Mouse (Mus musculus): ENCODE measurements at regions not wholly inside any gene's neighbourhood (a gene's known extent, or its start where the extent isn't known, plus 50 kb on each side); places are given as distances from the start of the nearest gene placed in this dataset.
"Not testable (repeated sequence)": the region's sequence is repeated elsewhere in the genome, so short reads cannot be mapped to it uniquely, and the experiment has no call there.

DNA sequence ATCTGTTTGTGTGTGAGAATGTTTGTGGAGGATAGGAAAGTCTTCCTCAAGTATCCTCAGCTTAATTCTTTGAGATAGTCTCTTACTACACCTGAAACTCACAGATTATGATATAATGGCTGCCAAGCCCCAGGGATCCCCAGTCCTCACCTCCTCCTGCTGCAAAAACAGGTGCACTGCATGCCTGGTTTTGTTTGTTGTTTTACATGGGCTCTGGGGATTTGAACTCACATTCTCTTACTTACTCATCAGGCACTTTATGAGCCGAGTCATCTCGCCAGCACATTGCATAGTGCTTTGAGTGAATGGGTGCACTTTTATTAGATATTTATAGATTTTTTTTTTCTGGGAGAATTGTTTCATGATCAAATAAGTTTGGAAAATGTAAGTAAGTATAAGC lies 56.3 kb downstream of the Mterf1b start:
- Histone ChIP-seq H3K27ac (ENCODE audit: low read length) (no peak overlapping the region), H3K4me2 (ENCODE audit: low read depth, low read length) (no peak overlapping the region), H3K9ac (ENCODE audit: low read length) (no peak overlapping the region), H3K9me3 (replicated peaks; ENCODE audit: control insufficient read depth, low read length) (no peaks in the 10 kb centered on the region), H3K36me3 (ENCODE audit: control insufficient read depth, insufficient read depth, low read length) (no peaks in the 10 kb centered on the region), H3K4me1 (ENCODE audit: control insufficient read depth, insufficient read depth, low read length) (no peaks in the 10 kb centered on the region), H3K4me3 (replicated peaks; ENCODE audit: low read length) (no peak overlapping the region), H3K27me3 (ENCODE audit: control insufficient read depth, insufficient read depth, low read length) (no peaks in the 10 kb centered on the region)
- WGBS: 81% methylated on average over 2 of the region's 2 CpGs
- ATAC-seq (ENCODE audit: insufficient read depth, low FRiP score): no peak

DNA sequence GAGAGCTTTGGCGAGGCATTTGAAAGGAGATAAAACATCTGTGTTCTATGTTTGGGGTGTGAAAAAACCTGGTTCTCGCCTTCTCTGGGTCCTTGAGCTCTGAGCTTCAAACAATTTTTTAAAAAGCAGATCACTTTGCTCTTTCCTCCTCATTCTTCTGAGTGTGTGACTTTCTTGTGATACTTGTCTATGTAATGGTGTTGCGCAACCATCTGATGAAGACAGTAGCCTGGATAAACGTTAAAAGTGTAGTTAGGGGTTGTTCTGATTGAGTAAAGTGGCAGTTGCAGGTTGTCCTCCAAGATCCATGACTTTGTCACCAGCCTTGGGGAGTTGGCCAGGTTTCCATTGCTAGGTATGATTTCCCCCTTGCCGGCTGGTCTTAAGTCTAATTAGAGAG lies 62.1 kb downstream of the Mterf1b start:
- not testable (repeated sequence) for H3K27me3 ChIP-seq (ENCODE audit: control insufficient read depth, insufficient read depth, low read length); H3K36me3 ChIP-seq (ENCODE audit: control insufficient read depth, insufficient read depth, low read length); H3K4me3 ChIP-seq (replicated peaks; ENCODE audit: low read length); H3K9me3 ChIP-seq (replicated peaks; ENCODE audit: control insufficient read depth, low read length); H3K9ac ChIP-seq (ENCODE audit: low read length); H3K27ac ChIP-seq (ENCODE audit: low read length); H3K4me1 ChIP-seq (ENCODE audit: control insufficient read depth, insufficient read depth, low read length); ATAC-seq (ENCODE audit: insufficient read depth, low FRiP score); H3K4me2 ChIP-seq (ENCODE audit: low read depth, low read length)
- 81% methylated on average over 5 of the region's 5 CpGs for WGBS

DNA sequence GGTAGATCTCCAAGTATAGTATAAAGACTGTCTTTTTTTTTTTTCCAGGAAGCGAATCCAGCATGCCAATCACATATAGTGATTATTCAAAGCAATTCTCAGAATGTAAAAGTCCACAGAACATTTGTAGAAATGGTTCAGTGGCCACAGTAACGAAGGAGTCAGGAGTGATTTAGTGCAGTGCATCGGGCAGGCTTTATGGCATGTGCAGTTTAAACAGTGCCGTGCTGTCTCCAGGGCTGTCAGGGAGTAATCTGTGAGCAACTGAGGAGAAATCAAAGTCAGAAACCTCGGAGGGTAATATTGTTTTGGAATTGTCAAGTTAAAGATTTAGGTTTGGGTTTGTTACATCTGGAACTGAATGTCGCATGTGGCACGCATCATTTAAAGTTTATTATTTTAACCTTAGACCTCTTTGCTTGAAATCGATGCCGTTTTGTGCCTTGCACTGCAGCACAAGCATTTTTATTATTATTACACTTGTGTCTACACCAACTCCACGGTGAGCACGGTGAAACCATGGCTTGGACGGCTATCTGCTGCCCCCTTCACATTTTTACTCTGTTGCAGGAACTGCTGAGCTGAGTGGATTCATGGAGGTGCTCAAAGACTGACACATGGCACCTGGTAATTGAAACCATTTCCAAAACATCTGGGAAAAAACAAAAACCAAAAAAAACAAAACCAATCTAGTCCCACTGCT lies 65.0 kb downstream of the Mterf1b start:
- ATAC-seq (ENCODE audit: insufficient read depth, low FRiP score): no peak
- no peak overlapping the region for H3K27ac ChIP-seq (ENCODE audit: low read length)
- no peak overlapping the region for H3K9ac ChIP-seq (ENCODE audit: low read length)
- H3K4me3 ChIP-seq (replicated peaks; ENCODE audit: low read length): no peak overlapping the region
- no peak overlapping the region for H3K4me2 ChIP-seq (ENCODE audit: low read depth, low read length)
- no peaks in the 10 kb centered on the region for H3K36me3 ChIP-seq (ENCODE audit: control insufficient read depth, insufficient read depth, low read length)
- no peaks in the 10 kb centered on the region for H3K9me3 ChIP-seq (replicated peaks; ENCODE audit: control insufficient read depth, low read length)
- H3K27me3 ChIP-seq (ENCODE audit: control insufficient read depth, insufficient read depth, low read length): no peaks in the 10 kb centered on the region
- peaks cover 2% of the 10 kb centered on the region; the same call in 1 of the 2 replicates for H3K4me1 ChIP-seq (ENCODE audit: control insufficient read depth, insufficient read depth, low read length)
- 35% methylated on average over 12 of the region's 12 CpGs for WGBS

DNA sequence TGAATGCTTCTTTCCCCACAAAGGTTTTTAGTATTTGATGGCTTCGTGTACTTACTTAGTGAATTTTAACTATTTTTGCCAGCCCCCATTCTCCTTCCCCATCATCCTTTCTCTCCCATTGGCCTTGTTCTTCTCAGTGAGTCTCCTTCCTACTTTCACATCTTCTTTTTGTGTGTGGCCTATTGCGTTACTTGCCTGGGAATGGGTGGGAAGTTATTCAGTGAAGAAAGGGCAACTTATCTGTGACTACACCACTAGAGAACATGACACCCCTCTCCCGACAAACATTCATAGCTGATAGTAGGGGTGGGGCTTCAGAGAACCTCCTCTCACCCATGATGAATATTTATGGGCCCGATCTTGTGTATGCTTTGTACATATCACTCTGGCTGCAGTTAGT lies 67.1 kb downstream of the Mterf1b start:
- no peak for ATAC-seq (ENCODE audit: insufficient read depth, low FRiP score)
- Histone ChIP-seq H3K9me3 (replicated peaks; ENCODE audit: control insufficient read depth, low read length) (no peaks in the 10 kb centered on the region), H3K36me3 (ENCODE audit: control insufficient read depth, insufficient read depth, low read length) (no peaks in the 10 kb centered on the region), H3K27me3 (ENCODE audit: control insufficient read depth, insufficient read depth, low read length) (no peaks in the 10 kb centered on the region), H3K9ac (ENCODE audit: low read length) (no peak overlapping the region), H3K27ac (ENCODE audit: low read length) (no peak overlapping the region), H3K4me2 (ENCODE audit: low read depth, low read length) (no peak overlapping the region), H3K4me1 (ENCODE audit: control insufficient read depth, insufficient read depth, low read length) (peaks cover 2% of the 10 kb centered on the region; the same call in 1 of the 2 replicates), H3K4me3 (replicated peaks; ENCODE audit: low read length) (no peak overlapping the region)
- WGBS: 83% methylated on average over 4 of the region's 4 CpGs

DNA sequence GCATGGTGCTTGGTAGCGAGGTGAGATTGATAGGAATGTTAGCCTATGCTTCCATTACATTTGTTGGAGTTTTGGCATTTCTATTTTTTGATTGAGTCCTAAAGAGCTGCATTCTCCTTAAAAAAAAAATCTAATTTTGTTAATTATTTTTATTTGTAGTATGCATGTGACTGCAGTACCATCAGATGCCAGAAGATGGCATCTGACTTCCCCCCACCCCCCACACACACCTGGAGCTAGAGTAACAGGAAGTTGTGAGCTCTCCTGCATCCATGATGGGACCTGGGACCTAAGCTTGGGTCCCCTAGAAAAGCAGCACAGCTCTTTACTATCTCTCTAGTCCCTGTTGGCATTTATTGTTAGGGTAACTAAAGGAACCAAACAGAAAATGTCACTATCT lies 70.5 kb downstream of the Mterf1b start:
- 92% methylated on average over 1 of the region's 1 CpGs for WGBS
- H3K4me3 ChIP-seq (replicated peaks; ENCODE audit: low read length): no peak overlapping the region
- H3K4me2 ChIP-seq (ENCODE audit: low read depth, low read length): no peak overlapping the region
- ATAC-seq (ENCODE audit: insufficient read depth, low FRiP score): no peak
- peaks cover 2% of the 10 kb centered on the region; the same call in 1 of the 2 replicates for H3K4me1 ChIP-seq (ENCODE audit: control insufficient read depth, insufficient read depth, low read length)
- no peak overlapping the region for H3K27ac ChIP-seq (ENCODE audit: low read length)
- H3K9ac ChIP-seq (ENCODE audit: low read length): no peak overlapping the region
- no peaks in the 10 kb centered on the region for H3K27me3 ChIP-seq (ENCODE audit: control insufficient read depth, insufficient read depth, low read length)
- H3K36me3 ChIP-seq (ENCODE audit: control insufficient read depth, insufficient read depth, low read length): no peaks in the 10 kb centered on the region
- H3K9me3 ChIP-seq (replicated peaks; ENCODE audit: control insufficient read depth, low read length): no peaks in the 10 kb centered on the region

DNA sequence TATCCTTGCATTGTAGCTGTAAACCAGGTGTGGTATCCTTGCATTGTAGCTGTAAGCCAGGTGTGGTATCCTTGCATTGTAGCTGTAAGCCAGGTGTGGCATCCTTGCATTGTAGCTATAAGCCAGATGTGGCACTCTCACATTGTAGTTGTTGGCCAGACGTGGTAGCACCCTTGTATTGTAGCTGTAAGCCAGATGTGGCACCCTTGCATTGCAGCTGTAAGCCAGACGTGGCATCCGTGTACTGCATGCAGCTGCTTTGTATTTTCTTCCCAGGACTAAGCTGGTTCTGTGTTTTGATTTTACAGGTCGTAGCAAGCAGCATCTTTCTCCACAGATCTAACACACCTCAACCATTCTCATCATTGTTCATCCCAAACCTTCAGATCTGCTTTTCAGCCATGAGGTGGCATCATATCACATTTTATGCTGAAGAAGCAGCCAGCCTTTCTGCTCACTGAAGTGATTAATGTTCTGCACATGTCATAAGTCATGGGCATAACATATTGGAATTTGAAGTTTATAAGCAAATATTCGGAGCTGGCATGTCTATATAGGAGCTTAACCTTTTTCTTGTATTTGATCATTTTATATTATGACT lies 71.5 kb downstream of the Mterf1b start:
- Histone ChIP-seq H3K4me3 (replicated peaks; ENCODE audit: low read length) (no peak overlapping the region), H3K4me1 (ENCODE audit: control insufficient read depth, insufficient read depth, low read length) (peaks cover 2% of the 10 kb centered on the region; the same call in 1 of the 2 replicates), H3K36me3 (ENCODE audit: control insufficient read depth, insufficient read depth, low read length) (no peaks in the 10 kb centered on the region), H3K4me2 (ENCODE audit: low read depth, low read length) (no peak overlapping the region), H3K27ac (ENCODE audit: low read length) (no peak overlapping the region), H3K9ac (ENCODE audit: low read length) (no peak overlapping the region), H3K27me3 (ENCODE audit: control insufficient read depth, insufficient read depth, low read length) (no peaks in the 10 kb centered on the region), H3K9me3 (replicated peaks; ENCODE audit: control insufficient read depth, low read length) (no peaks in the 10 kb centered on the region)
- ATAC-seq (ENCODE audit: insufficient read depth, low FRiP score): no peak
- 62% methylated on average over 5 of the region's 5 CpGs for WGBS

DNA sequence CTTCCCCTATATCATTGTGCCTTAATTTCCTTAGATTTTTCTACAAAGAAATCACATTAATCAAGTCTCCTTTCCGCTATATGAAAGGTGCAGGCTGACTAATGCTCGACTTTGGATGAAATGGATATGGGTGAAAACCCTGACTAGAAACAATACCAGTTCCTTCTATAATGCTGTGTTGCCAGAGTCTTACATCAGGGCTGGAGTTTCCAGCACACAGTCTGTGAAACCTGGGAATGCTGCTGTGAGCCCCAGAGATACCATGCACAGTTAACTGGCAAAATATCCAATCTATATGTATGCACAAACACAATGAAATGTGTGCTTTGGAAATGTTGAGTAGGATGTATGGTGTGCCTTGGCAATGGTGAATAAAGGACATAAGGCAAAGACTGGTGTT lies 75.5 kb downstream of the Mterf1b start:
- 70% methylated on average over 2 of the region's 2 CpGs for WGBS
- H3K4me3 ChIP-seq (replicated peaks; ENCODE audit: low read length): no peak overlapping the region

DNA sequence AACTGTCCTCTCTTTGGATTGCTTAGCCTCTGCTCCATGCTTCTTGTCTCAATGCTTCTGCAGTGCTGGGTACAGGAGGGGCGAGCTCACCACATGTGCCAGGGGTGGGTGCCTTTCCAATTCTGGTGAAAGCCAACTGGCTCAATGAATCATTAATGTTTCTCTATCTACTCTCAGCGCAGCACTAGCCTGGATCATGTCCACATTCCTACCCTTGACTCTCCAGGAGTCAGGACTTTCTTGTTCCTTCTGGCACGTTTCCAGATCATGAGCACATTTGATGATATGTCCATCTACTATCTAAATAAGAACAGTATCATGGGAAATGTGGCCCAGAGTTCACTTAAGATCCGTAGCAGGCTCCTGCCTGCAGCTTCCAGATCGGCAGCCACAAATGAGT lies 80.8 kb downstream of the Mterf1b start:
- ATAC-seq (ENCODE audit: insufficient read depth, low FRiP score): no peak
- H3K27ac ChIP-seq (ENCODE audit: low read length): no peak overlapping the region
- H3K4me3 ChIP-seq (replicated peaks; ENCODE audit: low read length): no peak overlapping the region
- H3K27me3 ChIP-seq (ENCODE audit: control insufficient read depth, insufficient read depth, low read length): no peaks in the 10 kb centered on the region
- no peaks in the 10 kb centered on the region for H3K9me3 ChIP-seq (replicated peaks; ENCODE audit: control insufficient read depth, low read length)
- no peak overlapping the region for H3K4me2 ChIP-seq (ENCODE audit: low read depth, low read length)
- H3K36me3 ChIP-seq (ENCODE audit: control insufficient read depth, insufficient read depth, low read length): no peaks in the 10 kb centered on the region
- H3K4me1 ChIP-seq (ENCODE audit: control insufficient read depth, insufficient read depth, low read length): no peaks in the 10 kb centered on the region; the same call in 1 of the 2 replicates
- 53% methylated on average over 5 of the region's 5 CpGs for WGBS
- no peak overlapping the region for H3K9ac ChIP-seq (ENCODE audit: low read length)

More for the DNA sequence above, 75.5 kb downstream of the Mterf1b start:
- Histone ChIP-seq H3K9ac (ENCODE audit: low read length) (no peak overlapping the region), H3K36me3 (ENCODE audit: control insufficient read depth, insufficient read depth, low read length) (no peaks in the 10 kb centered on the region), H3K4me2 (ENCODE audit: low read depth, low read length) (no peak overlapping the region), H3K4me1 (ENCODE audit: control insufficient read depth, insufficient read depth, low read length) (no peaks in the 10 kb centered on the region), H3K9me3 (replicated peaks; ENCODE audit: control insufficient read depth, low read length) (no peaks in the 10 kb centered on the region), H3K27me3 (ENCODE audit: control insufficient read depth, insufficient read depth, low read length) (no peaks in the 10 kb centered on the region), H3K27ac (ENCODE audit: low read length) (no peak overlapping the region)
- no peak for ATAC-seq (ENCODE audit: insufficient read depth, low FRiP score)

DNA sequence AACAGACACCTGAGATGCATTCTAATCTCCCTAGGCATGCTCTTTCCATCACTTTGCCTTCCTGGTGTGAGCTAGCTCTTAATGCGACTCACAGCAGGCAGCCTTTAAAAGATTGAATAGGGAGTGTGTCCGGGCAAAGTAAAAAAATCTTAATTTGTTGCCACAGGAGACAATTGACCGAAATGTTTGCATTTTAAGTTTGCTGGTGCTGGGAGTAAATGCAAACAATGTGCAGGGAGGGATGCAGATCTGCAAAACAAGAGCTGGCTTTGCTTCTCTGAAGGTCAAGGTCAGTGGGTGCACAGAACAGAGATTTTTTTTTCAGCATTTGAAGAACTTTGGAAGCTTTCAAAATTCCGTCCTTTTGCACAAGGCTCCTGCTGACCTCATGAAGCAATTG lies 111.4 kb downstream of the Mterf1b start:
- no peak overlapping the region for H3K27ac ChIP-seq (ENCODE audit: low read length)
- no peaks in the 10 kb centered on the region for H3K27me3 ChIP-seq (ENCODE audit: control insufficient read depth, insufficient read depth, low read length)
- no peak for ATAC-seq (ENCODE audit: insufficient read depth, low FRiP score)
- no peaks in the 10 kb centered on the region for H3K9me3 ChIP-seq (replicated peaks; ENCODE audit: control insufficient read depth, low read length)
- no peaks in the 10 kb centered on the region for H3K36me3 ChIP-seq (ENCODE audit: control insufficient read depth, insufficient read depth, low read length)
- H3K4me2 ChIP-seq (ENCODE audit: low read depth, low read length): no peak overlapping the region
- no peak overlapping the region for H3K9ac ChIP-seq (ENCODE audit: low read length)
- WGBS: 35% methylated on average over 4 of the region's 4 CpGs
- no peak overlapping the region for H3K4me3 ChIP-seq (replicated peaks; ENCODE audit: low read length)
- no peaks in the 10 kb centered on the region for H3K4me1 ChIP-seq (ENCODE audit: control insufficient read depth, insufficient read depth, low read length)
